Mouse (Mus musculus): Measurements from ENCODE around the gene Gfap. TPM values are rescaled to one million over a fixed set of nuclear protein-coding genes. Genes with fewer than 3 reads are reported as not detected.

Gene Gfap
- polyA plus RNA-seq (2015; fragmentation: Nextera tagmentation; extraction: Ambion mirVana) = 0.25 and 0.37 TPM in 2 replicates

DNA sequence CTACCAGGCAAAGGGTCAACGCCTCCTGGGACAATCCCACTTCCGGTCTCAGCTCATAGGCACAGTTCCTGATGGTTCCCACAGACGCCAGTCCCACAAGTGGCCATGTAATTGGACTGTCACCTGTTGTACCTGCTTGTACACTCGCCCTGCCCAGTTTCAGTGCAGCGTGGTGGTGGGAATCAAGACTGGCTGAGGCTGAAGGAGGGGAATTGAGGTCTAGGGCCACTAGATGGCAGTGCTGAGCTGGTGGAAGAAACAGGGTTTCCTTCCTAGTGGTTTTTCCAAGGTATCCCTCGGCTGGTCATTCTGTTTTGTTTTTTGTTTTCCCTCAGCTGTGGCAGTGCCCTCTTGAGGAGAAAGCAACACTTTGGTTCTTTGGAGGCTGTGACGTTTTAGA, at the start of gene Gfap:
Gfap (minus strand) TSS at position 150 of the 400 bp plus-strand sequence.
- WGBS = 10% methylated on average over 7 of the region's 7 CpGs
- H3K4me2 ChIP-seq = no peak within 1 kb of the TSS
- no peak for ATAC-seq (ENCODE audit: borderline replicate concordance, extremely low read depth, low FRiP score, low TSS enrichment)
- no peak within 1 kb of the TSS for H3K27ac ChIP-seq
- no peak within 1 kb of the TSS for H3K9ac ChIP-seq
- no peaks in the 10 kb centered on the region; the same call in 1 of the 2 replicates for H3K4me1 ChIP-seq
- peaks cover 10% of the 10 kb centered on the region for H3K27me3 ChIP-seq
- peaks cover 10% of the 10 kb centered on the region for H3K36me3 ChIP-seq
- no peaks in the 10 kb centered on the region for H3K9me3 ChIP-seq
- no peak within 1 kb of the TSS for H3K4me3 ChIP-seq

DNA sequence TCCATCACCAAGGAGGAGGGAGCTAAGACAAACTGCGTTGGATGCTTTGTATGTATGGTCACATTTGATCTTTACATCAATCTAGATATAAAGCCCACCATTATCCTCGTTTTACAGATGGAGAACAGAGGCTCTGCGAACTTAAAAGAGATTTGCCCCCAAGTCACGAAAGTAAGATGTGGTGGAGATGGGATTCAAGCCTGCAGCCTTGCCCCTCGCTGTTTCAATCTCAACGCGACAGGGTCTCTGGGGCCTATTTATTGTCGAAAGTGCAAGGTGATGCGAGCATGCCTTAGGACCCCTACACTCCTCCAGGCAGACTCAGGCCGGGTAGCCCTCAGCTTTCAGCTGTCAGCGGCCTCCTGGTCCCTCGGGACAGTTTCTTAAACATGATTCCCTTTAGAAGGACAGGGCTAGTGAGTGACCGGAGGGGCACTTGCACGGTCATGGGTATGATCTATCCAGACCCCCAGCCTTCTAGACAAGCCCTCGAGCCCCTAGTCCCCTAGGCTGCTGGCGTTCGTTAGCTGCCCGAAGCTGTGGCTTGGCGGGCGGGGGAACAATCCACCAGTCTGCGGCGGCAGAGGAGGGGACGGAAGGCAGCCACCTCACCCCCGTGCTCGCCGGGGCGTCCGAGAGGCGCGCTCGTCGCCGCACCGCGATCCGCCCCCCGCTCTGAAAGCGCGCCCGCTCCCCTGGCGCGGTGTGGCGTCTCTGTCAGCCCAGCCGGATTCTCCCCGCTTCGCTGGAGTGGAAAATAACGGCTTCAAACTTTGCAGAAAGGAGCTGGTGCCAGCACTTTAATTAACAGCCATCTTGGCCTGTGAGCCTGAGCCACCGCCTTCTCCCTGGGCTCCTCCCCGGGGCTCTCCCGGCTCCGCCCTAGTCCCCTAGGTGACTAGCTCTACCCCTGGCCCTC, 47.6 kb upstream of the Gfap start:
- H3K4me3 ChIP-seq = peak overlapping the region; percentile 44
- H3K9me3 ChIP-seq = no peaks in the 10 kb centered on the region
- H3K27me3 ChIP-seq = peaks cover 95% of the 10 kb centered on the region
- peaks cover 33% of the 10 kb centered on the region for H3K4me1 ChIP-seq
- WGBS = 3% methylated on average over 51 of the region's 51 CpGs
- H3K27ac ChIP-seq = no peak overlapping the region
- H3K36me3 ChIP-seq = no peaks in the 10 kb centered on the region
- no peak for ATAC-seq (ENCODE audit: borderline replicate concordance, extremely low read depth, low FRiP score, low TSS enrichment)
- H3K4me2 ChIP-seq = peak overlapping the region; percentile 75
- H3K9ac ChIP-seq = peak overlapping the region; percentile 48

DNA sequence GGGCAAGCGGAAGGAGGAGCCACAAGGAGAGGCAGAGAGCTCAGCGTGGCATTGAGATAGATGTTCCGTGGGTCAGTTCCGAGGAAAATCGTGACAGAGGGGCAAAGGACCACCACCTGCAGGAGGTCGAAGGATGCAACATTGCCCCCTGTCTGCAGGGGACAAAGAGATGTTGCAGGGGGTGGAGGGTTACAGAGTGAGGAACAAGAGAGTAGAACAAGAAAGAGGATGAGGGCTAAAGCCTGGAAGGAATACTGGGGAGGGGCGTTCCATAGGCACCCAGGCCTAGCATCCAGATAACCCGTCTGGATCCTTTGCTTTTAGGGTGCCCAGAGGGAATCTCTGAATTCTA, 46.3 kb upstream of the Gfap start:
- no peak; the same call in 1 of the 2 replicates for ATAC-seq (ENCODE audit: borderline replicate concordance, extremely low read depth, low FRiP score, low TSS enrichment)
- H3K4me2 ChIP-seq = peak overlapping the region; percentile 87
- 11% methylated on average over 8 of the region's 8 CpGs for WGBS
- H3K36me3 ChIP-seq = no peaks in the 10 kb centered on the region
- H3K4me1 ChIP-seq = peaks cover 33% of the 10 kb centered on the region
- peak overlapping the region; percentile 39 for H3K4me3 ChIP-seq
- H3K27me3 ChIP-seq = peaks cover 99% of the 10 kb centered on the region
- no peaks in the 10 kb centered on the region for H3K9me3 ChIP-seq
- H3K9ac ChIP-seq = no peak overlapping the region
- H3K27ac ChIP-seq = no peak overlapping the region

DNA sequence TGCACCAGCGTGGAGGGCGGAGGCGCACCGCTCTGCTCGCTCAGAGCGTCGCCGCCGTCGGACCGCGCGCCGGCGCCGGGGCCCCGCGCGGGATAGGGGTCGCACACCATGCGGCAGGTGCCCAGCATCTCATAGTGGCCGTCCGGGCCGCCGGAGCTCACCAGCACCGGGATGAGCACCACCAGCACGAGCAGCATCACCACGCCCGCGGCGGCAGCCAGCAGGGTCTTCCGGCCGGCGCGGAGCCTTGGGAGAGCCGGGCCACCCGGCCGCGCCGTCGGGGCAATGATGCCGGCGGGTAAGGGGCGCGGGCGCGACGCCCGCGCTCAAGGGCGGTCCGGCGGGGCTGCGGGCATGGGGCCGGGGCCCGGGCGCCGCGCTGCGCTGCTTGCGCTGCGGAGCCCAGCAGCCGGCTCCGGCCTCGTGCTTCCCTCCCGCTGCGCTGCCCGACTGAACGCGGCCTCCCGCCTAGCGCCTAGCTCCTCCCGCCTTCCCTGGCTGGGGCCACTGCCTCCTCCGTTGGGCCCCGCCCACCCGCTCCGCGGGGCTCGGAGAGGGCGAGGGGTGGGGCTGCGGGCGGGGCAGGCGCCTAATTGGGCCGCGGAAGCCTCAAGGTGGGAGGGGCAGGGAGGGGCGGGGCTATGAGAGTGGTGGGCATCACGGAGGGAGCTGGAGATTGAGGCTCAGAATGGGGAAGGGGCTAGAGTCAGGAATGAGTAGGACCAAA, 45.7 kb upstream of the Gfap start, which contains the start of gene C1ql1:
C1ql1 (minus strand) TSS at position 424 of the 727 bp plus-strand sequence.
- H3K4me3 ChIP-seq = peak within 1 kb of the TSS; percentile 39
- H3K9me3 ChIP-seq = no peaks in the 10 kb centered on the region
- no peak within 1 kb of the TSS for H3K27ac ChIP-seq
- H3K9ac ChIP-seq = peak within 1 kb of the TSS; percentile 42
- no peaks in the 10 kb centered on the region for H3K36me3 ChIP-seq
- WGBS = under 1% methylated on average over 74 of the region's 87 CpGs
- peaks cover 95% of the 10 kb centered on the region for H3K27me3 ChIP-seq
- ATAC-seq (ENCODE audit: borderline replicate concordance, extremely low read depth, low FRiP score, low TSS enrichment) = peak; percentile 92
- H3K4me2 ChIP-seq = peak within 1 kb of the TSS; percentile 87
- H3K4me1 ChIP-seq = peaks cover 33% of the 10 kb centered on the region

DNA sequence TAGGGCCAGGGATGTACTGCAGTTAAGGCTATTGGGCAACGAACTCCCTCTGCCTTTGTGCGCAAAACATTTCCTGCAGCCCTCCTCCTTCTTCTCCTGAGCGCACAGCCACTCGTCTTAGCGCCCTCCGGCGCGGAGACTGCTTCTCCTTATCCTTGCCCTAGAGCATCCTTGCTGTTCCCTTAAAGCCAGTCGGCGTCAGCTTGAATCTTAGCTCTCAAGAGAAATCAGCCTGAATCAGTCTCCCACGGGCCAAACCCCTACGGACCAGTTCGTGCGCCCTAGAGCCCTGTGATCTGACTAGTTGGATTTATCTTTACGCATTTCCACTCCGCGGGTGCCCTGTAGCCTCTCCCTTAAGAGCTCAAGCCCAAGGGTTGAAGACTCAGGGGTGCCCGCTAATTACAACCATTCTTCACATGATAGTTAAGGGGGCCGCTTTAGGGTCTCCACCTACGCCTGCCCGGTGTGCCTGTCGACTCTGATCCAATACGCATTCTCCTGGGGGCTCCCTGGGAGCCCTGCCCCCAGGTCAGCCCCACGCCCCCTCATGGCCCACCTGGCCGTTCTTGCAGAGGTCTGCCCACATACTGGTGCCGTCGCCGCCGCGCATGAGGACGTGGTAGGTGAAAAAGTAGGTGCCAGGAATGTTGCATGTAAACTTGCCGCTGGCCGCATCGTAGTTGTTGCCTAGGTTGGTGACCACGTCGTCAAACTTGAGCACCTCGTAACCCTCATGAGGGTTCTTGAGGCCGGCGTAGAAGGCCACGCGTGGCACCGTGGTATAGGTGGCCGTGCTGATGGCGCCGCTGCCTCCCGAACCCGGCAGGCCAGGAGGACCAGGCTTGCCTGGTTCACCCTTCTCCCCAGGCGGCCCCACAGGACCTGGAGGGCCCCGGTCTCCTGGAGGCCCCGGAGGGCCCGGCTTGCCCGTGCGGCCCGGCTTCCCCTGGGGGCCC, 44.9 kb upstream of the Gfap start:
- H3K4me3 ChIP-seq = peak overlapping the region; percentile 39
- H3K36me3 ChIP-seq = no peaks in the 10 kb centered on the region
- WGBS = 2% methylated on average over 54 of the region's 54 CpGs
- peaks cover 33% of the 10 kb centered on the region for H3K4me1 ChIP-seq
- no peaks in the 10 kb centered on the region for H3K9me3 ChIP-seq
- ATAC-seq (ENCODE audit: borderline replicate concordance, extremely low read depth, low FRiP score, low TSS enrichment) = no peak
- no peak overlapping the region for H3K9ac ChIP-seq
- no peak overlapping the region for H3K27ac ChIP-seq
- peaks cover 93% of the 10 kb centered on the region for H3K27me3 ChIP-seq
- H3K4me2 ChIP-seq = peak overlapping the region; percentile 87

DNA sequence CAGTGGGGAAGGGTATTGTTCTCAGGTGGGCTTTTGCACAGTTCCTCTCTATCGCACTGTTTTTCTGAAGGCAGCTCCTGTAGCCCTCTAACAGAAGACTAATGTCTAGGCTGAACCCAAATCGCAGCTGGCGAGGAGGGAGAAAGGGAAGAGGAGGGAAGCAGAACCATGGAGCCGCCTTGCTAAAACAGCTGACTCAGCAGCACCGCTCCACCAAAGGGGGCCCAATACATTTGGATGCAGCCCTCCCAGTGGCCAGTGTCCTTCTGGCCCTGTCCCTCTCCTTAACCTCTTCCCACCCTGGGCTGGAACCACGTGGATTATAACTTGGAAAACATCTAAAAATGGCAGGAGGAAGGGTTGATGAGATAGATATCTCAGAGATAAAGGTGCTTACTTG, 40.5 kb upstream of the Gfap start:
- 49% methylated on average over 6 of the region's 6 CpGs for WGBS
- H3K4me2 ChIP-seq = no peak overlapping the region

DNA sequence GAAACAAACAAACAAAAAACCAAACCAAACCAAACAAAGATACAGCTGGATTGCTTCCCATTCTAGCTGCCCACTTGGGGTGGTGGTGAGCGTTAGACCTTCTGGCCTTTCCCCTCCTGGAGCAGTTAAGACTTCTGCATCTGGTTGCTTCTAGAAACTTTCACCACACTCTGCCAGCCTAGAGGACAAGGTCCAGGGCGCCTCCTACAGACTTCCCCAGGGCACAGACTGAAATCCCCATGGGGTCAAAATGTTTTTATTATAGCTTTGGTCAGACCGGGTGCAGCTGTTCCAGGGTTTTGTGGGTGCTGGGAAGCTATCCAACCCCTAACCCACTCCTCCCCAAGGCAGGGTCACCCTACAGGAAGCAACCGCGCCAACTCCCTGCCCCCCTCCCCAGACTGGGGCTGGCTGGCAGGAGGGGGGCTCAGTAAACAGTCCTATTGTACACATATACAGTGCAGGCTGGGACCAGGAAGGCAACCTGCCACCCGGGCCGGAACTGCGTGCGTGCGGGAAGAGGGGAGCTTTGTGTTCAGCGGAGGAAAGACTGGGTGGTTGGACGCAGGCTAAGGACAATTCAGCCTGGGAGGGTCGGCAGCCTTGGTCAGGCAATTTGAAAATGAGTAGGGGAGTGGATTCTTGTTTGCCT, 38.4 kb upstream of the Gfap start:
- Histone ChIP-seq H3K27ac (no peak overlapping the region), H3K9ac (no peak overlapping the region), H3K4me2 (peak overlapping the region; percentile 36; the same call in 1 of the 2 replicates), H3K4me3 (no peak overlapping the region), H3K36me3 (no peaks in the 10 kb centered on the region), H3K4me1 (peaks cover 9% of the 10 kb centered on the region; the same call in 1 of the 2 replicates), H3K27me3 (peaks cover 60% of the 10 kb centered on the region), H3K9me3 (no peaks in the 10 kb centered on the region)
- 17% methylated on average over 13 of the region's 13 CpGs for WGBS
- ATAC-seq (ENCODE audit: borderline replicate concordance, extremely low read depth, low FRiP score, low TSS enrichment) = peak; percentile 42; the same call in 1 of the 2 replicates

More for the DNA sequence above, 40.5 kb upstream of the Gfap start:
- no peak for ATAC-seq (ENCODE audit: borderline replicate concordance, extremely low read depth, low FRiP score, low TSS enrichment)
- no peak overlapping the region for H3K27ac ChIP-seq
- H3K4me3 ChIP-seq = no peak overlapping the region
- peaks cover 25% of the 10 kb centered on the region for H3K4me1 ChIP-seq
- H3K36me3 ChIP-seq = no peaks in the 10 kb centered on the region
- no peak overlapping the region for H3K9ac ChIP-seq
- H3K9me3 ChIP-seq = no peaks in the 10 kb centered on the region
- peaks cover 75% of the 10 kb centered on the region for H3K27me3 ChIP-seq

DNA sequence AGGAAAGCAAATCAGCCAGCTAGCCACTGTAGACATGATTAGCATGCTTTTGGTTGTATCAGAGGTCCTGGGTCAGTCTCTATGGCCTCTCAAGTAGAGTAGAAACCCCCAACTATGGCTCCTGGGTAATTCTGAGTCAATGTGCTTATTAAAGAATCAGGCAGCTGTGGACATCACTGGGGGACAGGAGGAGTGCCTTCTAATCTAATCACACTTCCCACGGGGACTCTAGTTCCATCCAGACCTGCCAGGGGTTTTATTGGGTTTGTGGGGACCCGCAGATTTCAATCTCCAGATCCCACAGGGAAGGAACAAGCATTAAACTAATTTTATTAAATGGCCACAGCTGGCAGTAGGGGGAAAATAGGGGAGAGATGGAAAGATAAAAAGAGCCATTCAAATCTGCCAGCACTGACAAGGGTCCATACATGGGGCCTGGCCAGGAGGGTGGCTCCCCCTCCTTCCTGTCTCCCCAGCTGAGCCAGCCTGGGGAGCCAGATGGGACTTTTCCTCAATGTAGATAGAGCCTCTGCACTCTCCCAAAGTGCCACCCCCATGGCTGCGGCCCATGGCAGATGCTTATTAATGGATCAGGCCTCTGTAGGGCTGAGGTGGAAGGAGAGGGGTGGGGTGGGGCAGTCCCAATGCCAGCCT, 36.9 kb upstream of the Gfap start:
- Histone ChIP-seq H3K9ac (no peak overlapping the region), H3K4me1 (peaks cover 9% of the 10 kb centered on the region; the same call in 1 of the 2 replicates), H3K27ac (no peak overlapping the region), H3K4me3 (no peak overlapping the region), H3K9me3 (no peaks in the 10 kb centered on the region), H3K36me3 (no peaks in the 10 kb centered on the region), H3K27me3 (peaks cover 49% of the 10 kb centered on the region), H3K4me2 (no peak overlapping the region)
- ATAC-seq (ENCODE audit: borderline replicate concordance, extremely low read depth, low FRiP score, low TSS enrichment) = no peak; the same call in 1 of the 2 replicates
- 68% methylated on average over 3 of the region's 3 CpGs for WGBS

DNA sequence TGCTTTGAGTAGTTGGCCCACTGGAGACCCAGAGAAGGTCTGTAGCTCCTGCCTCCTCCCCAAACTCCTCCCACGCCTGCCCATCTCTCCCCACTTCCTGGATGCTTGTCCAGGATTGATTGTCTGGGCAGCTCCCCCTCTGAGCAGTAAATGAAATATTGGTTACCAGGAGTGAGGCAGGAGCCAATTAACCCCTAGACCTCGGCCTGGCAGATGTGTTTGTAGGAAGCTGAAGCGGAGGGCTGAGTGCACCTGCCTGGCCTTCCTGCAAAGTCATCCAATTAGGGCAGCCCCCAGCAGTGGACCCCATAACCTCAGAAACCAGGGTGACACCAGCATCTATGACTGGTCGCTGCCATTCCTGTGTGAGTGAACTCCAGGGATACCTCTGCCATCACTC, 35.6 kb upstream of the Gfap start:
- Histone ChIP-seq H3K4me1 (peaks cover 9% of the 10 kb centered on the region; the same call in 1 of the 2 replicates), H3K9ac (no peak overlapping the region), H3K27ac (no peak overlapping the region), H3K27me3 (peaks cover 41% of the 10 kb centered on the region; the same call in 1 of the 2 replicates), H3K36me3 (no peaks in the 10 kb centered on the region), H3K9me3 (no peaks in the 10 kb centered on the region), H3K4me2 (no peak overlapping the region), H3K4me3 (no peak overlapping the region)
- ATAC-seq (ENCODE audit: borderline replicate concordance, extremely low read depth, low FRiP score, low TSS enrichment) = no peak
- WGBS = 32% methylated on average over 4 of the region's 4 CpGs

DNA sequence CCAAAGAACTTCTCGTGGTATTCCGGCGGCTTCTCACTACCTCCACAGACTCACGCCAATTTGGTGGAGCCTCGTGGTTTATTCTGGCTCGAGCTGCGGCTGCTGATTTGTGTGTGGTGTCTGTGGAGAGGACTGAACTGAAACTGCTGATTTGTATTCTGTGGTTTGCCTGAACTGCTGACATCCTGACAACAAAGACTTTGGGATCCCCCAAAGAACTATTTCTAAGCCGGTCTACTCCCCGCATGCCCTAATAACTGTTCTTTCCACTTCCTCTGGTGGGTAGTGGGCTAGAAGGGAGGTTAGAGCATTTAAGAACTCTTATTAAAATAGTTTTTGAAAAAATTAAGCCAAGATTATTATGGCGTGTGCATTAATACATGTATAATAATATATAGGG, 30.0 kb upstream of the Gfap start:
- H3K27me3 ChIP-seq = peaks cover 10% of the 10 kb centered on the region; the same call in 1 of the 2 replicates
- H3K36me3 ChIP-seq = no peaks in the 10 kb centered on the region
- H3K4me3 ChIP-seq = no peak overlapping the region
- WGBS = 89% methylated on average over 10 of the region's 10 CpGs
- H3K4me1 ChIP-seq = no peaks in the 10 kb centered on the region
- no peak overlapping the region for H3K27ac ChIP-seq
- ATAC-seq (ENCODE audit: borderline replicate concordance, extremely low read depth, low FRiP score, low TSS enrichment) = no peak
- H3K9ac ChIP-seq = no peak overlapping the region
- H3K4me2 ChIP-seq = no peak overlapping the region
- no peaks in the 10 kb centered on the region for H3K9me3 ChIP-seq

Data from lung, embryonic 15.5 days (tissue).